ENCODE assay signal across 19 mouse cellular contexts in genomic region chr10:117446776-117447175, GRCm38 (mm10).
"Had no signal": no experiment of that assay in that cellular context is flagged by ENCODE, and none has a peak within 500 bp of the region (broad histone marks: within the 10 kb centered on the region; RNA-seq: fewer than 3 reads in every experiment).

No protein-coding gene starts in this region.

- H3K36me3 ChIP-seq: lung, embryonic 15.5 days; midbrain, embryonic 13.5 days; midbrain, embryonic 15.5 days; neural tube, embryonic 12.5 days had no signal

- H3K27me3 ChIP-seq: lung, embryonic 15.5 days; midbrain, embryonic 15.5 days; neural tube, embryonic 12.5 days had no signal

- DNase-seq: liver, postnatal 0 days; lung, adult 2 months; lung, postnatal 14 days; lung, postnatal 36 days; retina, postnatal 1 day; right cerebral cortex, adult 18-20 months; right cerebral cortex, postnatal 4 days; spleen, adult 18-20 months; thymus, adult 18-20 months; thymus, postnatal 14 days; thymus, postnatal 36 days had no signal

- H3K4me3 ChIP-seq: lung, embryonic 15.5 days; megakaryocyte, embryonic 14.5 days; midbrain, embryonic 13.5 days; midbrain, embryonic 15.5 days; neural tube, embryonic 12.5 days had no signal

- H3K27ac ChIP-seq: lung, embryonic 15.5 days; macrophage; midbrain, embryonic 13.5 days; midbrain, embryonic 15.5 days; neural tube, embryonic 12.5 days had no signal

- H3K9me3 ChIP-seq: lung, embryonic 15.5 days; neural tube, embryonic 12.5 days had no signal

- H3K4me2 ChIP-seq: lung, embryonic 15.5 days; midbrain, embryonic 11.5 days; midbrain, embryonic 13.5 days; midbrain, embryonic 15.5 days; neural tube, embryonic 12.5 days had no signal

- H3K9ac ChIP-seq: liver, postnatal 0 days; lung, embryonic 15.5 days; midbrain, embryonic 13.5 days; midbrain, embryonic 15.5 days; neural tube, embryonic 12.5 days had no signal

- H3K4me1 ChIP-seq: neural tube, embryonic 12.5 days had no signal

- ATAC-seq: liver, postnatal 0 days; lung, postnatal 0 days; midbrain, embryonic 13.5 days; midbrain, embryonic 15.5 days had no signal
